Mouse (Mus musculus) CH12.LX (cell line): Measurements from ENCODE around the gene Slc23a2.

ENCODE experiments used
- CTCF ChIP-seq, 2 experiments: IDR thresholded peaks in 1 of 2; conservative IDR thresholded peaks in 1 of 2; 2 replicates each; pipeline ENCODE4 v1.5.1; 2011 to 2012; ENCODE audit warnings: low read depth in 2 of 2, low read length in 2 of 2, improper control_type of control experiment in 1 of 2, inconsistent platforms in 1 of 2, mild to moderate bottlenecking in 1 of 2, moderate library complexity in 1 of 2
- EP300 ChIP-seq: IDR thresholded peaks from 2 replicates; pipeline ENCODE4 v1.6.1; 2011; ENCODE audit warnings: low read length, improper control_type of control experiment
- ETS1 ChIP-seq: conservative IDR thresholded peaks from 2 replicates; pipeline ENCODE4 v1.6.1; 2012; ENCODE audit warnings: low read depth, mild to moderate bottlenecking, inconsistent platforms, low read length, improper control_type of control experiment, moderate library complexity
- IRF4 ChIP-seq: IDR thresholded peaks from 2 replicates; pipeline ENCODE4 v1.6.1; 2014; ENCODE audit warnings: low read depth, mild to moderate bottlenecking, inconsistent platforms, low read length, improper control_type of control experiment
- MXI1 ChIP-seq: IDR thresholded peaks from 2 replicates; pipeline ENCODE4 v1.6.1; 2011; ENCODE audit warnings: mild to moderate bottlenecking, low read depth, low read length, improper control_type of control experiment
- POLR2A ChIP-seq: IDR thresholded peaks from 2 replicates; pipeline ENCODE4 v1.6.1; 2011; ENCODE audit warnings: low read depth, mild to moderate bottlenecking, improper control_type of control experiment, low read length
- SIN3A ChIP-seq: IDR thresholded peaks from 2 replicates; pipeline ENCODE4 v1.6.1; 2012; ENCODE audit warnings: low read length, improper control_type of control experiment, inconsistent platforms
- UBTF ChIP-seq: IDR thresholded peaks from 2 replicates; pipeline ENCODE4 v1.6.1; 2012; ENCODE audit warnings: low read depth, mild to moderate bottlenecking, inconsistent platforms, low read length, improper control_type of control experiment, moderate library complexity
- USF2 ChIP-seq: conservative IDR thresholded peaks from 2 replicates; pipeline ENCODE4 v1.6.1; 2011; ENCODE audit warnings: low read depth, low read length, improper control_type of control experiment

- no peak for TF ChIP-seq POLR2A
- TF ChIP-seq CTCF (conservative IDR thresholded peaks at IDR 0.05 in 1 of 2, IDR thresholded peaks at IDR 0.05 in 1 of 2; ENCODE audit: low read depth in 2 of 2, low read length in 2 of 2) = no peak
- TF ChIP-seq USF2 = no peak
- TF ChIP-seq UBTF = no peak
- TF ChIP-seq IRF4 = no peak
- no peak for TF ChIP-seq ETS1
- no peak for TF ChIP-seq EP300
- no peak for TF ChIP-seq SIN3A
- TF ChIP-seq MXI1 = no peak
These were observed 95.0 kb downstream of the Slc23a2 start for GRCm38 (mm10) chr2:132049921-132050320.
